Mouse (Mus musculus): ENCODE results near the gene Plcg1. TPM values are rescaled to one million over a fixed set of nuclear protein-coding genes. Genes with fewer than 3 reads are reported as not detected.

Gene Plcg1
- polyA plus RNA-seq, 1 experiment from 2014 or later, result 75.9 TPM

- no peaks in the 10 kb centered on the region for H3K27me3 ChIP-seq
- TF ChIP-seq CTCF (IDR thresholded peaks at IDR 0.05), result no peak
- ChIA-PET CTCF (interaction anchor here (0.8 to 1.4 kb wide), 3 partner anchors 11 to 161 kb away, joined by 3 to 4 read pairs (median 3); no protein-coding TSS in a partner anchor), POLR2A (no interaction called here)
- in situ Hi-C loops (cut with MboI; ENCODE audit: low pct_unique_long_range_greater_than_20kb), result no loop called here
- DNase-seq (ENCODE audit: low read depth, low spot score) (no peak), ATAC-seq (no peak)
Observed at GRCm38 (mm10) chr2:160724536-160724935, 6.6 kb upstream of the Plcg1 start.

GRCm38 (mm10) chr2:160725877-160726864, 4.9 kb upstream of the Plcg1 start:
- H3K27me3 ChIP-seq, result no peaks in the 10 kb centered on the region
- DNase-seq (ENCODE audit: low read depth, low spot score) (no peak), ATAC-seq (no peak)
- in situ Hi-C loops (cut with MboI; ENCODE audit: low pct_unique_long_range_greater_than_20kb), result no loop called here
- POLR2A ChIA-PET, result no interaction called here
- CTCF ChIA-PET, result interaction anchor here (5.3 kb wide), 1 partner anchor 158 kb away, joined by 60 read pairs; no protein-coding TSS in a partner anchor
- peak; percentile 34 for TF ChIP-seq CTCF (IDR thresholded peaks at IDR 0.05)

- H3K27me3 ChIP-seq, result no peaks in the 10 kb centered on the region
- no peak for DNase-seq (ENCODE audit: low read depth, low spot score)
- POLR2A ChIA-PET, result interaction anchor here (0.6 to 1.3 kb wide), 2 partner anchors 36 to 156 kb away, joined by 3 to 4 read pairs; no protein-coding TSS in a partner anchor
- no peak for TF ChIP-seq CTCF (IDR thresholded peaks at IDR 0.05)
- no peak for ATAC-seq
- CTCF ChIA-PET, result interaction anchor here (0.7 to 5.3 kb wide), 14 partner anchors 8 to 213 kb away, joined by 3 to 60 read pairs (median 4); no protein-coding TSS in a partner anchor
- in situ Hi-C loops (cut with MboI; ENCODE audit: low pct_unique_long_range_greater_than_20kb), result no loop called here
Observed at GRCm38 (mm10) chr2:160728972-160729371, 2.1 kb upstream of the Plcg1 start.

GRCm38 (mm10) chr2:160729436-160729835, 1.7 kb upstream of the Plcg1 start:
- no peaks in the 10 kb centered on the region for H3K27me3 ChIP-seq
- CTCF ChIA-PET, result interaction anchor here (0.7 to 5.3 kb wide), 17 partner anchors 8 to 212 kb away, joined by 3 to 60 read pairs (median 4); no protein-coding TSS in a partner anchor
- TF ChIP-seq CTCF (IDR thresholded peaks at IDR 0.05), result no peak
- ATAC-seq (no peak), DNase-seq (ENCODE audit: low read depth, low spot score) (no peak)
- in situ Hi-C loops (cut with MboI; ENCODE audit: low pct_unique_long_range_greater_than_20kb), result no loop called here
- POLR2A ChIA-PET, result interaction anchor here (1.0 to 1.3 kb wide), 2 partner anchors 152 to 155 kb away, joined by 4 to 5 read pairs; no protein-coding TSS in a partner anchor

- no peak for DNase-seq (ENCODE audit: low read depth, low spot score)
- in situ Hi-C loops (cut with MboI; ENCODE audit: low pct_unique_long_range_greater_than_20kb), result no loop called here
- POLR2A ChIA-PET, result interaction anchor here (1.0 to 1.6 kb wide), 4 partner anchors 37 to 155 kb away, joined by 3 to 5 read pairs (median 4); no protein-coding TSS in a partner anchor
Observed at GRCm38 (mm10) chr2:160729851-160730796, 976 bp upstream of the Plcg1 start.

GRCm38 (mm10) chr2:160730797-160731116, 343 bp upstream of the Plcg1 start:
- in situ Hi-C loops (cut with MboI; ENCODE audit: low pct_unique_long_range_greater_than_20kb), result no loop called here
- DNase-seq (ENCODE audit: low read depth, low spot score) (no peak), ATAC-seq (no peak)
- CTCF ChIA-PET, result interaction anchor here (1.5 to 5.3 kb wide), 4 partner anchors 10 to 153 kb away, joined by 4 to 60 read pairs (median 7); no protein-coding TSS in a partner anchor
- H3K27me3 ChIP-seq, result no peaks in the 10 kb centered on the region
- no peak for TF ChIP-seq CTCF (IDR thresholded peaks at IDR 0.05)
- POLR2A ChIA-PET, result interaction anchor here (1.0 to 1.6 kb wide), 3 partner anchors 36 to 154 kb away, joined by 3 to 4 read pairs (median 4); no protein-coding TSS in a partner anchor

More at GRCm38 (mm10) chr2:160729851-160730796, 976 bp upstream of the Plcg1 start:
- CTCF ChIA-PET, result interaction anchor here (0.7 to 5.3 kb wide), 16 partner anchors 9 to 212 kb away, joined by 3 to 60 read pairs (median 4); no protein-coding TSS in a partner anchor
- ATAC-seq, result no peak
- TF ChIP-seq CTCF (IDR thresholded peaks at IDR 0.05), result no peak
- H3K27me3 ChIP-seq, result no peaks in the 10 kb centered on the region

GRCm38 (mm10) chr2:160731839-160732261, 750 bp downstream of the Plcg1 start:
- no peak for DNase-seq (ENCODE audit: low read depth, low spot score)
- in situ Hi-C loops (cut with MboI; ENCODE audit: low pct_unique_long_range_greater_than_20kb), result no loop called here
- ATAC-seq, result peak; percentile 18
- no peaks in the 10 kb centered on the region for H3K27me3 ChIP-seq
- no peak for TF ChIP-seq CTCF (IDR thresholded peaks at IDR 0.05)
- ChIA-PET CTCF (interaction anchor here (2.3 kb wide), 2 partner anchors 12 to 153 kb away, joined by 9 to 12 read pairs; no protein-coding TSS in a partner anchor), POLR2A (interaction anchor here (1.6 kb wide), 1 partner anchor 35 kb away, joined by 4 read pairs; no protein-coding TSS in a partner anchor)

GRCm38 (mm10) chr2:160732420-160732995, 1.4 kb downstream of the Plcg1 start:
- no peak for DNase-seq (ENCODE audit: low read depth, low spot score)
- TF ChIP-seq CTCF (IDR thresholded peaks at IDR 0.05), result no peak
- no peaks in the 10 kb centered on the region for H3K27me3 ChIP-seq
- in situ Hi-C loops (cut with MboI; ENCODE audit: low pct_unique_long_range_greater_than_20kb), result no loop called here
- CTCF ChIA-PET, result interaction anchor here (2.3 kb wide), 2 partner anchors 11 to 153 kb away, joined by 9 to 12 read pairs; no protein-coding TSS in a partner anchor
- POLR2A ChIA-PET, result interaction anchor here (0.6 kb wide), 1 partner anchor 25 kb away, joined by 3 read pairs; no protein-coding TSS in a partner anchor
- no peak for ATAC-seq

- TF ChIP-seq CTCF (IDR thresholded peaks at IDR 0.05), result no peak
- ChIA-PET POLR2A (interaction anchor here (0.6 kb wide), 1 partner anchor 25 kb away, joined by 3 read pairs; no protein-coding TSS in a partner anchor), CTCF (interaction anchor here (2.3 kb wide), 2 partner anchors 11 to 152 kb away, joined by 9 to 12 read pairs; no protein-coding TSS in a partner anchor)
- ATAC-seq (no peak), DNase-seq (ENCODE audit: low read depth, low spot score) (no peak)
- in situ Hi-C loops (cut with MboI; ENCODE audit: low pct_unique_long_range_greater_than_20kb), result no loop called here
- H3K27me3 ChIP-seq, result no peaks in the 10 kb centered on the region
Observed at GRCm38 (mm10) chr2:160733131-160733531, 2.0 kb downstream of the Plcg1 start.

Data from Patski (cell line).